ENCODE assay signal across 11 mouse cellular contexts in genomic region chr1:169354021-169354420, GRCm38 (mm10).
DNase-seq lines count a peak whose midpoint lies in the region; ATAC-seq and TF ChIP-seq lines count a peak whose summit lies in the region.
"Had no signal": no experiment of that assay in that cellular context is flagged by ENCODE, and none has a peak within 500 bp of the region (broad histone marks: within the 10 kb centered on the region; RNA-seq: fewer than 3 reads in every experiment).

No protein-coding gene starts in this region.

- no peaks in the 10 kb centered on the region for H3K4me1 ChIP-seq in forebrain, embryonic 14.5 days (ENCODE audit: control insufficient read depth, insufficient read depth, low read length)
- peaks cover 7% of the 10 kb centered on the region for H3K4me1 ChIP-seq in forebrain, embryonic 16.5 days (replicated peaks; ENCODE audit: control insufficient read depth, insufficient read depth, low read length)
- no peaks in the 10 kb centered on the region; the same call in 1 of the 2 replicates for H3K4me1 ChIP-seq in lung, postnatal 0 days (ENCODE audit: insufficient read depth, low read depth, low read length)
- H3K4me1 ChIP-seq in intestine, embryonic 15.5 days (replicated peaks) = no peaks in the 10 kb centered on the region; the same call in 1 of the 2 replicates
- H3K4me1 ChIP-seq: heart, embryonic 13.5 days; stomach, embryonic 15.5 days had no signal

- no peak for ATAC-seq in forebrain, embryonic 14.5 days
- ATAC-seq in forebrain, embryonic 16.5 days = no peak
- ATAC-seq in lung, postnatal 0 days = no peak
- ATAC-seq in intestine, embryonic 15.5 days = no peak

- no peak overlapping the region for H3K27ac ChIP-seq in forebrain, embryonic 14.5 days (ENCODE audit: low read depth, low read length)
- H3K27ac ChIP-seq in forebrain, embryonic 16.5 days (ENCODE audit: low read length) = no peak overlapping the region
- H3K27ac ChIP-seq in layer of hippocampus, adult 2 months = no peak overlapping the region
- no peak overlapping the region for H3K27ac ChIP-seq in lung, postnatal 0 days (ENCODE audit: low read length)
- H3K27ac ChIP-seq in intestine, embryonic 15.5 days = no peak overlapping the region
- H3K27ac ChIP-seq: heart, embryonic 13.5 days; stomach, embryonic 15.5 days had no signal

- peak; percentile 73 for TF ChIP-seq CTCF in layer of hippocampus, adult 2 months (conservative IDR thresholded peaks at IDR 0.05)
- peak; percentile 59 for TF ChIP-seq CTCF in lung, postnatal 0 days (IDR thresholded peaks at IDR 0.05)

- no peaks in the 10 kb centered on the region for H3K9me3 ChIP-seq in forebrain, embryonic 14.5 days (replicated peaks; ENCODE audit: control insufficient read depth, low read length)
- no peaks in the 10 kb centered on the region for H3K9me3 ChIP-seq in forebrain, embryonic 16.5 days (ENCODE audit: control insufficient read depth, low read length)
- H3K9me3 ChIP-seq in lung, postnatal 0 days (ENCODE audit: low read length) = no peaks in the 10 kb centered on the region
- no peaks in the 10 kb centered on the region for H3K9me3 ChIP-seq in intestine, embryonic 15.5 days
- H3K9me3 ChIP-seq: heart, embryonic 13.5 days; stomach, embryonic 15.5 days had no signal

- no peak overlapping the region for H3K4me3 ChIP-seq in forebrain, embryonic 14.5 days (ENCODE audit: low read depth, low read length)
- H3K4me3 ChIP-seq in forebrain, embryonic 16.5 days (replicated peaks; ENCODE audit: low read length) = no peak overlapping the region
- H3K4me3 ChIP-seq in layer of hippocampus, adult 2 months = no peak overlapping the region
- no peak overlapping the region for H3K4me3 ChIP-seq in lung, postnatal 0 days (ENCODE audit: low read depth, low read length)
- H3K4me3 ChIP-seq in intestine, embryonic 15.5 days (replicated peaks) = no peak overlapping the region
- H3K4me3 ChIP-seq: heart, embryonic 13.5 days; stomach, embryonic 15.5 days had no signal

- 68% methylated on average over 5 of the region's 5 CpGs for WGBS in forebrain, embryonic 14.5 days
- WGBS in forebrain, embryonic 16.5 days = 69% methylated on average over 5 of the region's 5 CpGs
- 51% methylated on average over 5 of the region's 5 CpGs for WGBS in lung, postnatal 0 days
- WGBS in intestine, embryonic 15.5 days = 67% methylated on average over 5 of the region's 5 CpGs

- H3K27me3 ChIP-seq in forebrain, embryonic 14.5 days (replicated peaks; ENCODE audit: control insufficient read depth, insufficient read depth, low read length) = no peaks in the 10 kb centered on the region
- no peaks in the 10 kb centered on the region for H3K27me3 ChIP-seq in forebrain, embryonic 16.5 days (replicated peaks; ENCODE audit: control insufficient read depth, insufficient read depth, low read length)
- no peaks in the 10 kb centered on the region for H3K27me3 ChIP-seq in lung, postnatal 0 days (replicated peaks; ENCODE audit: insufficient read depth, low read length)
- H3K27me3 ChIP-seq in intestine, embryonic 15.5 days (replicated peaks) = no peaks in the 10 kb centered on the region
- H3K27me3 ChIP-seq: stomach, embryonic 15.5 days had no signal

- no peak overlapping the region for H3K9ac ChIP-seq in forebrain, embryonic 14.5 days (ENCODE audit: low read length)
- H3K9ac ChIP-seq in forebrain, embryonic 16.5 days (replicated peaks; ENCODE audit: low read depth, low read length) = no peak overlapping the region
- H3K9ac ChIP-seq in lung, postnatal 0 days (replicated peaks; ENCODE audit: low read depth) = no peak overlapping the region
- H3K9ac ChIP-seq in intestine, embryonic 15.5 days = no peak overlapping the region
- H3K9ac ChIP-seq: heart, embryonic 13.5 days; stomach, embryonic 15.5 days had no signal

- no peak for TF ChIP-seq EP300 in lung, postnatal 0 days (IDR thresholded peaks at IDR 0.05)

- H3K36me3 ChIP-seq in forebrain, embryonic 14.5 days (ENCODE audit: control insufficient read depth, insufficient read depth, low read length) = no peaks in the 10 kb centered on the region
- no peaks in the 10 kb centered on the region for H3K36me3 ChIP-seq in forebrain, embryonic 16.5 days (ENCODE audit: control insufficient read depth, insufficient read depth)
- H3K36me3 ChIP-seq in lung, postnatal 0 days (ENCODE audit: insufficient read depth, low read length) = no peaks in the 10 kb centered on the region
- H3K36me3 ChIP-seq in intestine, embryonic 15.5 days = no peaks in the 10 kb centered on the region
- H3K36me3 ChIP-seq: heart, embryonic 13.5 days; stomach, embryonic 15.5 days had no signal

- H3K4me2 ChIP-seq in forebrain, embryonic 14.5 days (ENCODE audit: low read length) = no peak overlapping the region
- no peak overlapping the region for H3K4me2 ChIP-seq in forebrain, embryonic 16.5 days (ENCODE audit: low read length)
- H3K4me2 ChIP-seq in lung, postnatal 0 days (replicated peaks; ENCODE audit: low read depth, low read length) = no peak overlapping the region
- H3K4me2 ChIP-seq in intestine, embryonic 15.5 days (replicated peaks) = no peak overlapping the region
- H3K4me2 ChIP-seq: heart, embryonic 13.5 days; stomach, embryonic 15.5 days had no signal

- peak; percentile 54 for DNase-seq in forebrain, embryonic 14.5 days (ENCODE audit: low spot score)
- DNase-seq in layer of hippocampus, adult 2 months (ENCODE audit: low spot score in 2 of 2) = no peak
- no peak for DNase-seq in layer of hippocampus, adult 9-10 months (ENCODE audit: low spot score)
- DNase-seq in NIH3T3 (ENCODE audit: low read depth) = peak; percentile 64
- peak; percentile 33 for DNase-seq in lung, postnatal 0 days (ENCODE audit: low spot score)
- DNase-seq in thymus, postnatal 0 days (ENCODE audit: low spot score) = no peak
- DNase-seq: adrenal gland, adult 8-10 months had no signal

Comparison
In these comparisons a context has a peak if more than half of its experiments do, and no peak if none do; other contexts are left out.
1. DNase-seq: peak in forebrain, embryonic 14.5 days (single experiment), NIH3T3 (single experiment) and lung, postnatal 0 days (single experiment); none in layer of hippocampus, adult 2 months (0 of 2), layer of hippocampus, adult 9-10 months (single experiment) and thymus, postnatal 0 days (single experiment).